Mouse (Mus musculus) gastrocnemius, adult 8-10 months (tissue): ENCODE measurements around the gene N4bp1. TPM values are rescaled to one million over a fixed set of nuclear protein-coding genes. Genes with fewer than 3 reads are reported as not detected.

Source experiments
- DNase-seq, 2 experiments: peaks; one replicate each; pipeline ENCODE4 v3.0.0; 2022; ENCODE audit warnings: low spot score in 2 of 2
- total RNA-seq, 4 experiments: library from RNA; stranded (reverse); gene quantifications; 2 replicates each; pipeline ENCODE4 v1.2.4; 2022

N4bp1 gene
- total RNA-seq, 4 experiments from 2014 or later, result 16.6 to 18.9 (median 18.1) TPM

GRCm38 (mm10) chr8:86826538-86826937, 58.5 kb downstream of the N4bp1 start:
- DNase-seq, result no peak

GRCm38 (mm10) chr8:86825674-86826448, 59.2 kb downstream of the N4bp1 start:
- DNase-seq, result no peak

DNA sequence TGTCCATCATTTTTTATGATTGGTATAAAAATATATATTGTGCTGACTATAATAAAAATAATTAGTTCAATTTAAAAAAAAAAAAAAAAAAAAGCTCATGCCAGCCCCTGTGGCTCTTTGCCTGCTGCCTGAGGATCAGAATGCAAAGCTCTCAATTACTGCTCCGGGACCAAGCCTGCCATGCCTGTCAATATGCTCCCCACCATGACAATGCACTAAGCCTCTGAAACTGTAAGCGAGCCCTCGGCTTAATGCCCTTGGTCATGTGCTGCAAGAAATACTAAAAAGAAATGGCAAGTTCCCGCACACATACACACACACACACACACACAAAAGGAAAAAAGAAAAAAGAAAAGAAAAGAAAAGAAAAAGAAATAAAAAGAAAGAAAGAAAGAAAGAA, 60.3 kb downstream of the N4bp1 start:
- DNase-seq, result no peak

- DNase-seq, result no peak
These were observed 64.3 kb downstream of the N4bp1 start for GRCm38 (mm10) chr8:86820756-86821201.

DNA sequence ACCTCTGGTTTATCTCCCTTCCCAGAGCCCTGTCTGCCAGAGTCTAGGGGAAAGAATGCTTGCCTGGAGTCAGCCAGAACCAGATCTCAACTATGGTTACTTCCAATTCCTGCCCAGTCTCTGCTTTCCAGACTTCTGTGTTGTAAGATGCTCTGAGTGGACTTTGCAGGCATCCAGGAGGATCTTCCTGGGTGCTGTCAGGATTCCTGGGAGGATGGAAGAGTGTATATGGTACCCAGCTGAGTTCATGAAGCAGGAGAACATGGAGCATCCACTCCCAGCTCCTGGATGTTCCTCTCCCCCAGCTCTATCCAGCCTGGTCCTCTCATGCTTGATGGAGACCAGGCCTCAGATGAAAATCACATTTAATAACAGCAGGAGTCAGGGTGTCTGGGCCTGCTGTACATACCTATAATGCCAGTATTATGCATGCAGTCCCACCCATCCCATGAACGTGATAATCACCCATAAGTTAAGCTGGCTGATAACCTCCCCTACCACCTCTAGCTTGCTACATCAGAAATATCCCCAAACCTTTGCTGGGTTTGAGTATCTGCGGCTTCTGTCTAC, 64.8 kb downstream of the N4bp1 start:
- DNase-seq, result no peak

GRCm38 (mm10) chr8:86819426-86819825, 65.6 kb downstream of the N4bp1 start:
- DNase-seq, result no peak

DNA sequence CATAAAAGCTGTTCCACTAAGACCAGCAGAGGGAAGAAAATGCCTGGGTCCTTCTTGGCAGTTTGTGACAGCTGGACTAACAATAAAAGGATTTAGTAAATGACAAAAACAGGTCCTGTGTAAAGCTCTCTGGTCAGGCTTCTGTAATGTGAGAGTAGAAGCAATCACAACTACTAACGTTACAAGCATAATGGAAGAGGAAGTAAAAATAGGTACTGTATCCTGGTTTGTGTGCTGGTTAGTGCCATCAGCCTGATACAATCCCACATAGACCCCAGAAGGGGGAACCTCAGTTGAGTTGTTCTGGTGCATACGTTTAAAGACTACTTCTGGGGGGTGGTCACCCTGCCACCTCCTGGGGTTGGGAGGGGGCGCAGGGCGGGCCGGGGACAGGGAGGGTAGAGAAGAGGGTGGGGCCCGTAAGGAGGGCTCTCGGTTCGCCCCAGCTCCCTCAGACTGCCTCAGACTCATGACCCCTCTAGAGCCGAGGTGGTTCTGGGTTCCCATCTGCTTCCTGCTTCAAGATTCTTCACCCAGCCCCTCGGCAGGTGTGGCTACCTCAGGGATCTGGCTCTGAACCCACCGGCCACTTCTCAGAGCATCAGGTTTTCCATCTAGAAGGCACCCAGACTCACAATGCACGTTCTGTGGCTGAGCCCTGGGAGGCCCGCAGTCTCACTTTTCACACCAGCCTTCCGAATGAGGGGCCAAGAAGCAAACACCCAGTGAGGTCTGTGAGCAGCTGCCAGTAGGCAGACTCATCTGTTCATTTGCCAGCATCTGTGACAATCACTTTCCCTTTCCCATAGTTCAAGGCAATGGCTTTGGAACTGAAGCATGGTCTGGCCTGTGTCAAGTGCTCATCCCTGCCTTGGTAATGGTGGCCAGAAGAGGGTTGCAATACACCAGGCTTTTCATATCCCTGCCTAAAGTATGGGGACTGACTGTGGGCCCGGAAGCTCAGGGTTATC, 75.8 kb downstream of the N4bp1 start:
- no peak for DNase-seq

DNA sequence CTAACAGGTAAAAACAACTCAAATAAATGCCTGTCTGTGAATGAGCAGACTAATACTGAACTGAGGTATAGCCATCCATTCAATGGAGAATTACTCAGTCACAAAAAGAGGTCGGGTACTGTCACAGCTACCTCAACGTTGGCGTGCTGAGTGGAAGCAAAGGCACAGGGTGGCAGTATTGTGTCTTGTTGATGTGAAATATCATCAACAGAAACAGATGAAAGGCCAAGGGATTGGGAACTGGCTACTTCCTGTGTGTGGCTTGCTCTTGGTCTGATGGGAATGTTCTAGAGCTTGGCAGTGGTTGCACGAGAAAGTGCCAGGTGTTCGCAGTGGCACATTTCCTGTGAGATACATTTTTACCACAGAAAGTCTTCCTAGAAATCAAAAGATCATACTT, 76.8 kb downstream of the N4bp1 start:
- DNase-seq, result no peak

DNA sequence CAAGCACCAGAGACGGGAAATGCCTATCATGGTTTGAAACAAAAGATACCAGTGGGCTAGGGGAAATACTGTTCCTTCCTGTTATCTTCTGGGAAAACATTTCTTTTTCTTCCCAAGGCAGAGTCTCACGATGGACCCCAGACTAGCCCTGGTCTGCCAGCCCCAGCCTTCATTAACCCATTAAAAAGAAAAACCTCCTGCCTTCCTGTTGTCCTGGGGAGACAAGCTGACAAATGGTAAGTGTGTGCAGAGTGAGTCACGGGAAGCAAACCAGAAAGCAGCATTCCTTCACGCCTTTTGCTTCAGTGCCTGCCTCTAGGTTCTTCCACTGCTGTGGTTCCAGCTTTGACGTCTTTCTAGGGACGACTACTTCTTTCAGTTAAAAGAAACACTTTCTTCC, 83.1 kb downstream of the N4bp1 start:
- DNase-seq, result no peak

DNA sequence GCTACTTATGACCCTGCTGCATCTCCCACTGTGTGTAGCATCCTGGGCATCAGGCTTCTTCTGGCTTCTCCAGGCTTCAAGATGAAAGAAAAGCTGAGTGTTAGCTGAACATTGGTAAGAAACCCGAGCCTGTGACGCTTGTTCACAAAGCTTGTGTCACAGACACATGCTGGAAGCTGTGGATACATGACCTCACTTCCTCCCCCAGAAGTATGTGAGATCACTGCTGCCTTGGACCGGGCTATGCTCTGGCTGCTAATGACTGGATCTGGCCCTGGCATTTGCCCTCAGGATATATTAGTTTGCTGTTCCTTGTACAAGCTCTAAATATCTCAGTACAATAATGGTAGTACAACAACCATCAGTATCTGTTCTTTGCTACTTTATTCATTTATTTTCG, 84.1 kb downstream of the N4bp1 start:
- DNase-seq, result no peak

GRCm38 (mm10) chr8:86798141-86798540, 86.9 kb downstream of the N4bp1 start:
- peak; percentile 54 to 75 for DNase-seq

DNA sequence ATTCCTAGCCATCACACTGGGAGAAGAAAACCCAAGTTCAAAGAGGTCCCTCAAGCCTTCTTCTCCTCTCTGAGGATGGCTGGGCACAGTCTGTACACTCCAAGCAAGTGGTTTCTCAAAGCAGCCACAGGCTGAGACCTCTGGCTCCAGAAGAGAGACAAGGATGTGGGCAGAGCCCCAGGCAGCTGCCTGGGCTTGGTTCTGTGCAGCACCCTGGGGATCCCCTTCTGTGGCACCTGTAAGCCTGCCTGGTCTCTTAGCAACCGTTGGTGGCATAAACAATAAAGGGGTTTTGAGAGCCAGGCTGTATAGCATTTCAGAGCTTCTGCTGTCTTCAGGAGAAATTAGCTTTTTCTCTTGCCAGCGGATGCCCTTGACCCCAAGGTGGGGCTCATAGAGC, 87.4 kb downstream of the N4bp1 start:
- DNase-seq, result peak; percentile 22 to 54

- DNase-seq, result no peak
These were observed 90.3 kb downstream of the N4bp1 start for GRCm38 (mm10) chr8:86794716-86795115.

GRCm38 (mm10) chr8:86791542-86791941, 93.5 kb downstream of the N4bp1 start:
- no peak for DNase-seq

GRCm38 (mm10) chr8:86789576-86789975, 95.5 kb downstream of the N4bp1 start:
- no peak for DNase-seq

DNA sequence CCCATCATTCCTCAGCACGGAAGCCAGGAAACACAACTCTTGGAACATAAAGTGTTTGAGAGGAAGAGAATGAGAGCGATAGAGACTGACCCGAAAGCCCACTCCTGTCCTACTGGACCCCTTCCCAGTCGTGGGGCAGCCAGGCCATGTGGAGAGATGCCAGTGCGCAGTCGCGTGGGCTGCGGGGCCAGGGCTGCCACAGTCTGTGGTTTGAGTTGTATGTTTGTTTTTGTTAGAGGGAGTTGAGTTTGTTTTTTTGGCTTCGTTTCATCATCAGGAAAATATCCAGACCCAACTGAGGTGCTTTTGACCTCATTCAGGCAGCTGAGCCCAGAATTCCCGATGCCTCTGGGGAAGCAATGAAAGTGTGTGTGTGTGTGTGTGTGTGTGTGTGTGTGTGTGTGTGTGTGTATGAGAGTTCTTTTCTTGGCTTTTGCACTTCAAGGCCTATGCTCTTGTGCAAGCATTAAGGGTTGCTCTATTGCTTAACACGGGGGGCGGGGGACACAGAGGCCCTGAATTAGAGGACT, 97.1 kb downstream of the N4bp1 start:
- DNase-seq, result peak; percentile 18 to 53

- no peak for DNase-seq
These were observed 98.6 kb downstream of the N4bp1 start for GRCm38 (mm10) chr8:86786498-86786897.

GRCm38 (mm10) chr8:86781094-86781493, 104.0 kb downstream of the N4bp1 start:
- DNase-seq, result no peak

DNA sequence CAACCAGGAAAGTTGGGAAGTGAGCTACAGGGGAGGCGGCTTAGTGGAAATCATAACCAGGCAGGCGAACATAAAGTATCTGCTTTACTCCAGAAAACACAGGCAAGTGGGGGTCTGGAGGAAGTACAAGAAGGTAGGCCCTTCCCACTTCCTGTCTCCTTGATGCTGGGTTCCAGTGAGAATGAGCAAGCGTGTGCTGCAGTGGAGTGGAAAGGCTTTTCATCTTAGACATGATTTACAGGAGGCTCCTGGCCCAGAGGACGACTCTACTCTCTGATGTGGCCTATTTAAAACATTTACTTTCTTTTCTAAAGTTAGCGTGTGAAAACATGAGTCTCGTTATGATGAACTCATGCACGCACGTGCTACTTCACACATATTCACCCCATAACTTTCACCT, 105.9 kb downstream of the N4bp1 start:
- DNase-seq, result no peak

GRCm38 (mm10) chr8:86769945-86770715, 114.9 kb downstream of the N4bp1 start:
- DNase-seq, result no peak

DNA sequence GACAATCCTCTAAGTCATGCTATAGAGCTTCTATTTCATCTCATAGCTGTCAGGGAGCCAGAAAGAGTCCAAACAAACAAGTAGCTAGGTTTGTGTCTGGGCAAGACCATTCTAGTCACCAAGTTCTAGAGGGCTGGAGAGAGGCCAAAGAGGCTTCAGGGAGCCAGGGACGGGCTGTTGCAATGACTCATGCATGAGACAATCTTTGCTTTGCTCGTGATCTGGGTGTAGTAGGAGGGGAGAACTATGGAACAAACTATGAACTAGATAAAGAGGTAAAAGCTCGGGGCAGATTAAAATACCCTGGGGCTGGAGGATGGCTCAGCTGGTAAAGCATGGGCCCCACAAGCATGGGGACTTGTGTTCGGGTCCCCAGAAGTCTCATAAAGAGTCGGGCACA, 116.6 kb downstream of the N4bp1 start:
- peak; percentile 44 for DNase-seq
